Mouse (Mus musculus) lung, adult 2 months (tissue): ENCODE results near the gene Bsg. TPM values are rescaled to one million over a fixed set of nuclear protein-coding genes. Genes with fewer than 3 reads are reported as not detected.
A peak's percentile ranks its signal among the peaks of the same experiment; 100 is the strongest.

Experiments used
- DNase-seq: peaks from one replicate; pipeline ENCODE4 v3.0.0; 2022
- H3K4me1 ChIP-seq: fragments of 200-500 bp; 2 replicates; pipeline ENCODE4 v1.6.1; 2011; ENCODE audit warnings: low read length; ENCODE audit not compliant: control insufficient read depth, insufficient read depth
- H3K4me3 ChIP-seq: fragments of 200-500 bp; replicated peaks from 2 replicates; pipeline ENCODE3; 2011; ENCODE audit warnings: low read depth, mild to moderate bottlenecking, control low read depth, low read length; ENCODE audit errors: extremely low read depth
- CTCF ChIP-seq: fragments of 200-500 bp; IDR thresholded peaks from 2 replicates; pipeline ENCODE4 v1.5.1; 2011; ENCODE audit warnings: mild to moderate bottlenecking, low read length, control low read depth; ENCODE audit not compliant: insufficient read depth
- POLR2A ChIP-seq: fragments of 200-500 bp; IDR thresholded peaks from 2 replicates; pipeline ENCODE4 v1.6.1; 2011; ENCODE audit warnings: low read depth, mild to moderate bottlenecking, control low read depth, low read length, borderline replicate concordance; ENCODE audit errors: extremely low read depth
- WGBS: fragments of 180-500 bp; shearing (Covaris S2); methylation state at CpG from one replicate; pipeline ENCODE4 v1.1.7; 2018; 5-methylcytosine and 5-hydroxymethylcytosine counted together
- polyA plus RNA-seq: library from polyadenylated mRNA; depleted of rRNA; stranded (reverse); fragments of >200 nt; gene quantifications from 2 replicates; pipeline ENCODE4 v1.2.3, GENCODE M21; 2012

Bsg gene
- polyA plus RNA-seq, 1 experiment: 692 TPM

DNA sequence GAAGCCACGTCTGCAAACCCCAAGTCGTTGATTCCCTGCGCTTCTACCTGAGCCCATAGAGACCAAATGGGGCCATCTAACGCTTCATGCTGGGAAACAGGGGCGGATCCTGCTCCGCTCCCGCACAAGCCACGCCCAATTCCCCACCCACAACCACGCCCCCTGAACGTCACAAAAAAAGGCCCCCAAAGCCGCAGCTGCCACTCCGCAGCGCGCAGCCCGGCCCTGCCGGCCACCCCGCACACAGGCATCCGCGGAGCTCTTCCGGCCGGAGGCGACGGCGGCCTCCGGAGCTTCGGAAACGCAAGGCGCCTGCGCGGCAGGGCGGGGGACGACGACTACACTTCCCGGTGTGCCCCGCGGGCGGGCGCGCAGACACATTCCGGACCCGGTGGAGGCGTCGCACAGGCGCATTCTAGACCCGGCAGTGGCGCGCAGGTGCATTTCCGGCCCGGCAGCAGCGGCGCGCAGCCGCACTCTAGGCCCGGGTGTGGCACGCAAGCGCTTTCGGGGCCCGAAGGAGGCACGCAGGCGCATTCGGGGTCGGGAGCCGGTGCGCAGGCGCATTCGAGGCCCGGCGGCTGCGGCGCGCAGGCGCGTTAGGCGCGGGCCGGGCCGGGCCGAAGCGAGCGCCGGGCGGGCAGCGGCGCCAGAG is 22.6 kb upstream of the Bsg start, which contains the start of gene Cdc34:
Gene Cdc34 (plus strand): TSS at position 605 of the 655 bp plus-strand sequence.
- Histone ChIP-seq H3K4me1 (peaks cover 14% of the 10 kb centered on the region), H3K4me3 (peak within 1 kb of the TSS; percentile 91)
- peak; percentile 98 for DNase-seq
- under 1% methylated on average over 77 of the region's 84 CpGs for WGBS
- TF ChIP-seq POLR2A (peak; percentile 85; the same call in 1 of the 2 replicates), CTCF (no peak)

DNA sequence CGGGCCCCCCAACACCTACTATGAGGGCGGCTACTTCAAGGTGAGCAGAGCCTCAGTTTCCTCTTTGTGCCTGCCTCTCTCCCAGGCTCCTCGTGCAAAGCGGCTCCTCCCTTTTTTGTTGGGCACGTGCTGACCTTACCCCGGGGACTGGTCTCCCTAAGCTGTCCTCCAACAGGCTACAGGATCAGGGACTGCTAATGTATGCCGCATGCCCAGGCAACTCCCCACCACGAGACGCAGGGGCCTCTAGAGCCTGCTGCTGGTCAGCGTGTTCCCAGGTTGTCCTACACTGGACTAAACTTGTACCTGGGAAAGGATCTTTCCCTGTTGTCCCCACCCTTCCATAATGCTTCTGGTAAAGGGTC is 21.8 kb upstream of the Bsg start:
- TF ChIP-seq POLR2A (no peak), CTCF (no peak)
- DNase-seq: peak; percentile 29
- under 1% methylated on average over 10 of the region's 10 CpGs for whole genome bisulfite sequencing
- H3K4me3 ChIP-seq: peak overlapping the region; percentile 91
- H3K4me1 ChIP-seq: peaks cover 14% of the 10 kb centered on the region

DNA sequence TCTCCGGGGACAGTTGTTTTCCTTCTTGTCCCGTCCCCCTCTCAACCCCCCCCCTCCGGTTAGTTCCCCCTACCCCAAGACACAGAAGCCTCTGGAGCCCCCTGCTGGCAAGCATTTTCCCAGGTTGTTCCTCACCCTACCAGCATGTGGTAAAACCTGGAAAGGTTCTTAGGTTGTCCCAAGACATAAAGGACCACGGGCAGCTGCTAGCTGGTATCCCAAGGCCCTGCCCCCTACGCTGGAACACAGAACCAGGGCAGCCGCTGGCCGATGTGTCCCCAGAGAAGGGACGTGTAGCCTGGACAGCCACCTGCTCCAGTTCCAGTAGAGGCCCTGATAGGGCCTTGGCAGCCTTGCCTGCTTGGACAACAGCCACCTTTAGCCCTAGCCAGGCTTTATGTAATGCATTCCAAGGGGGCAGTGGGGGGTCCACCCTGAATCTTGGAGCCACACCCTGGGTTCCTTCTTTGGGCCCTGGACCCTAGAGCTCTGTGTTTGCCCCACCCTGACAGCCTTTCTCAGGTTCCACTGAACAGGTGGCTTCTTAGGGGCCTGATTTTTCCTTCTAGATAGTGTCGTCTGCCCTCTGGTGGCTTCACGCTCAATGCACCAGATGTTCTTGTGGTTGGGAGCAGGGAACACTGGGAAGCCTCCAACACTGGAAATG is 21.2 kb upstream of the Bsg start:
- Histone ChIP-seq H3K4me1 (peaks cover 14% of the 10 kb centered on the region), H3K4me3 (peak overlapping the region; percentile 91)
- TF ChIP-seq POLR2A (no peak), CTCF (peak; percentile 22; the same call in 1 of the 2 replicates)
- WGBS: 2% methylated on average over 10 of the region's 10 CpGs
- DNase-seq: peak; percentile 48

DNA sequence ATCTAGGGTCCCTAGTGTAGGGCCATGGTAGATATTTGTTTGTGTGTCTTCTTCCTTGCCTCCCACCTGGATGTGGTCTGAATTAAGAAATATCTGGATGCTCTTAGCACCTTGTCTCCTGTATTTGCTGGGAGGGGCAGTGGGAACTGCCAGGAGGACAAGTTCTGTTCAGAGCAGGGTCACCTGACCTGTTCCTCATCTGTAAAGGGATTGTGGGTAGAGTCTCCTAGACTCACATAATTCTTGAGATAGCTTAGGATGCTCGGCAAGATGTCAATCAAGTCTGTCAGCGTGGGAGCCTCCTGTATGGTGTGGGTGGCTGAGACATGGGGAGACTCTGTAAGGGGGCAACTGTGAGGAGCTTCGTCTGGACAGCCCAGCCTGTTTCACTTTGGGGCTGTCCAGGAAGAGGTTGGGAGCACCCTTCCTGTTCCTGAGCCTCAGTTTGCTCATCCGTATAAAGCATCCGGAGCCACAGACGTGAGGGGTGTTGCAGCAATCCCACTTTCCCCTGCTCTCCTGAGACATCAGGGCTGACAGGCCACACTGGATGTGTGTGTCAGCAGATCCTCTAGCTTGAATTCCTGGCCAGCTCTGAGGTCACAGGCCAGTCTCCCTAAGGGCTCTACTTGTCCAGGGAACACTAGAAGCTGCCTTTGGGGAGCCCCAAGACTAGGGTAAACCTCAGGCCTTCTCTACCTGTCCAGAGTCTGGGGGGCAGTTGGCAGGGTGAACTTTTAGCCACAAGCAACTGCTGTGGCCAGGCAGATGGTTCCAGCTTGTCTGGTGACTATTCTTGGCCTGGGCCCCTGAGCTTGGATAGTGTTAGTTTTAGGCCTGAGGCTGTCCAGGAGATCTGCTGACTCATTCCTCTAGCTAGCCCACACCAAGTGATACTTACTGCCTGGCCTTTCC is 20.3 kb upstream of the Bsg start:
- no peak for TF ChIP-seq POLR2A
- no peak overlapping the region for H3K4me3 ChIP-seq
- 37% methylated on average over 6 of the region's 6 CpGs for WGBS
- peaks cover 14% of the 10 kb centered on the region for H3K4me1 ChIP-seq
- no peak for DNase-seq

DNA sequence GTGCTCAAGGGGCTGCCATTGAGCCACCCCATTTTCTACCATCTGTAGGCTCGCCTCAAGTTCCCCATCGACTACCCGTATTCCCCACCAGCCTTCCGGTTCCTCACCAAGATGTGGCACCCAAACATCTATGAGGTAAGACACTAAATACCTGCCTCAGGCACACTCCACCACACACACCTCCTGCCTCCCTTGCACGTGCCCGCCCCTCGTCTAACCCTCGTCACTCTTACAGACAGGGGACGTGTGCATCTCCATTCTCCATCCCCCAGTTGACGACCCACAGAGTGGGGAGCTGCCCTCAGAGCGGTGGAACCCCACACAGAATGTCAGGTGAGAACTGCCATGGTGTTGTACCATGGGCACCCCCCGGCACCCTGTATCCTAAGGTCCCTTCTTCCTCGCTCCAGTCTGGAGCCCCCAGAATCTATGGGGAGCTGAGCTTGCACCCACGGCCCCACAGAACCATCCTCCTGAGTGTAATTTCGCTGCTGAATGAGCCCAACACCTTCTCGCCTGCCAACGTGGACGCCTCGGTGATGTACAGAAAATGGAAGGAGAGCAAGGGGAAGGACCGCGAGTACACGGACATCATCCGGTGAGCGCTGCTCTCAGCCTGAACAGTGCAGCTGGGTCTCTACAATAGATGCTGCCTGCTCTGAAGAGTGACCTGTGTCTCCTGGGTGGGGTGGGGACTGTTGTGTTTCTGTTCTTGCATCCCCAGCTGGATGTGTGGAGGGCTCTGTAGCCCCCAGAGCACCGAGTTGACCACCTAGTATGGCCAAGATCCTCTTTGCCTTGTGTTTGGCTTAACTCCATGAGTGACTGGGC is 19.3 kb upstream of the Bsg start:
- peaks cover 14% of the 10 kb centered on the region for H3K4me1 ChIP-seq
- no peak for DNase-seq
- TF ChIP-seq POLR2A: no peak
- TF ChIP-seq CTCF: no peak
- WGBS: 93% methylated on average over 25 of the region's 25 CpGs
- H3K4me3 ChIP-seq: no peak overlapping the region

DNA sequence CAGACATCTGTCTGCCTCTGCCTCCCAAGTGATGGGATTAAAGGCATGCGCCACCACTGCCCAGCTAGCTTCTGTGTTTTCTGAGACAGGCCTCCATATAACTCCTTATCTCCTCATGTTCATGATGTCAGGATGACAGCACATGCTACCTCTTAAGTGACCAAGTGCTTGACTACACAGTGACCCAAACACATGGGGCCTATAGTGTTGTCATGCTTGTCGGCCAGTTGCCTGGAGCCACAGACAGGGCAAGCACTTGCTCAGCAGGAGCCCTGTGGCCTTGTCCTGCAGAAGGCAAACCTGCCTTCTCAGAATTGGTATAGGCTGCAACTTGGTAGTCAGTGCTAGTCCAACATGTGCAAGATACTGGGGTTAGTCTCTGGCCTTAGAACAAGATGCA is 18.1 kb upstream of the Bsg start:
- Histone ChIP-seq H3K4me3 (no peak overlapping the region), H3K4me1 (peaks cover 14% of the 10 kb centered on the region)
- TF ChIP-seq POLR2A: no peak
- 87% methylated on average over 2 of the region's 2 CpGs for WGBS
- no peak for DNase-seq

DNA sequence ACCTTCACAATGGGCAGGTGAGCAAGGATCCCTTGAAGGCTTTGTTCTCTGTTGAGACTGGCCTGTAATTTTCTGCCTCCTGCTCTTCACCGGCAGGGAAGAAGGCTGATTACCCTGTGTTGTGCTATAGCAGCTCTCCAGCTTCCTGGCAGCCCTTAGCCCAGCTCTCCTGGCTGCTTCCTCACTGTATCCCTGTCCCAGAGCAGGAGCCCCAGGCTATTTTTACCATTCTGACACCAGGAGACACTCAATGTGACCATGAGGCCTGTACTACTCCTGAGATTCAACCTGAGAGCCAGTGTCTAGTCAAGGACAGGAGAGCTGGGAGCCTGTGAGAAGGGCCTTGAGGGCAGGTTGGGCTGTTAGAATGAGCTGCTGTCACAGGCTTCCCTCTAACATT is 17.6 kb upstream of the Bsg start:
- H3K4me3 ChIP-seq: no peak overlapping the region
- TF ChIP-seq CTCF (no peak), POLR2A (no peak)
- peaks cover 14% of the 10 kb centered on the region for H3K4me1 ChIP-seq
- WGBS: 87% methylated on average over 1 of the region's 1 CpGs
- no peak for DNase-seq

DNA sequence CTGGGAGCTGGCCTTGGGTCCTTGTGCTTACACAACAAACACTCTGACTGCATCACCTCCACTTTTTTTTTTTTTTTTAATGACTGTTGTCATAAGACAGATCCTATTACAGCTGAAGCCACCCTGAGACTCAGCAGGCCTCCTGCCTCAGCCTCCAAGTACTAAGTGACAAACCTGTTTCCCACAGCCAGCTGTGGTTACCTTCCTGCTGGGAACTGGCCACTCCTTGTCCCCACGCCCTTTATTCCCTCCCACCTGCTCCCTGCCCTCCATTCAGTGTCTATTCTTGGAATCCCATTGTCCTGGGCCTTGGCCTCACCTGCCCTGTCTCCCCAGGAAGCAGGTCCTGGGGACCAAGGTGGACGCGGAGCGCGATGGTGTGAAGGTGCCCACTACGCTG is 16.8 kb upstream of the Bsg start:
- WGBS: 95% methylated on average over 6 of the region's 6 CpGs
- no peak for TF ChIP-seq CTCF
- no peak for TF ChIP-seq POLR2A
- no peak for DNase-seq
- peaks cover 14% of the 10 kb centered on the region for H3K4me1 ChIP-seq
- H3K4me3 ChIP-seq: no peak overlapping the region

DNA sequence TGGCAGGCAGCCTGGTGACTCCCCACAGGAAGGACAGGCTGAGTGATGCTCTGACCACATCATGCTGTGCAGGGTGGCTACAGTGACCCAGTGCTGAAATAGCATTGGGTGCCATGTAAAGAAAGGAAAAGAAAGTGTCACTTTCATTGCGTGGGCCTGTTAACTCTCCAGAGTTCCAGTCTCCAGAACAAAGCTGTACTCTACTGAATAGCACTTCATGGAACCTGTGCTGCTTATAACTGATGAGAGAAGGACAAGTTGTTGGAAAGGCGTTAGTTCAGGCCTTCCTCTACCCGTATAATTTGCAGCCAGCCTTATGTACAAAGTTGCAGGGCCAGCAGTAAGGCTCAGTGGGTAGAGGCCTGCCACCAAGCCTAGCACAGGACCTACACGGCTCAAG is 15.6 kb upstream of the Bsg start, which contains the start of gene Gzmm:
Gene Gzmm (plus strand): TSS at position 301 of the 400 bp plus-strand sequence.
- no peak for DNase-seq
- TF ChIP-seq POLR2A: 0 out of 2 replicates have a peak, but pooled peaks have one; percentile 11
- no peak for TF ChIP-seq CTCF

More for the DNA sequence above, 15.6 kb upstream of the Bsg start, which contains the start of gene Gzmm:
- Histone ChIP-seq H3K4me3 (no peak within 1 kb of the TSS), H3K4me1 (peaks cover 7% of the 10 kb centered on the region)
- 80% methylated on average over 4 of the region's 4 CpGs for WGBS
